Mouse (Mus musculus) thymus, adult 2 months (tissue): ENCODE measurements around the gene Gm4869. TPM values are rescaled to one million over a fixed set of nuclear protein-coding genes. Genes with fewer than 3 reads are reported as not detected.
"Not testable (repeated sequence)": the region's sequence is repeated elsewhere in the genome, so short reads cannot be mapped to it uniquely, and the experiment has no call there.

ENCODE experiments used
- DNase-seq: peaks from one replicate; pipeline ENCODE4 v3.0.0; 2021
- H3K27ac ChIP-seq: fragments of 200-500 bp; 2 replicates; pipeline ENCODE4 v1.5.1; 2012; ENCODE audit warnings: low read length, control low read depth; ENCODE audit not compliant: control insufficient read depth, insufficient read depth
- H3K27me3 ChIP-seq: fragments of 200-500 bp; 2 replicates; pipeline ENCODE4 v1.6.1; 2012; ENCODE audit warnings: mild to moderate bottlenecking, low read length, moderate library complexity, mixed read lengths; ENCODE audit not compliant: control insufficient read depth, insufficient read depth
- H3K36me3 ChIP-seq: fragments of 200-500 bp; 2 replicates; pipeline ENCODE4 v1.6.1; 2012; ENCODE audit warnings: mild to moderate bottlenecking, low read length, moderate library complexity; ENCODE audit not compliant: control insufficient read depth, insufficient read depth
- H3K4me1 ChIP-seq: fragments of 200-500 bp; replicated peaks from 2 replicates; pipeline ENCODE4 v1.6.1; 2012; ENCODE audit warnings: low read length; ENCODE audit not compliant: control insufficient read depth, insufficient read depth
- H3K4me3 ChIP-seq: fragments of 200-500 bp; 2 replicates; pipeline ENCODE4 v1.5.1; 2012; ENCODE audit warnings: mild to moderate bottlenecking, low read length, control low read depth, moderate library complexity; ENCODE audit not compliant: control insufficient read depth, insufficient read depth
- CTCF ChIP-seq: fragments of 200-500 bp; IDR thresholded peaks from 2 replicates; pipeline ENCODE4 v1.5.1; 2012; ENCODE audit warnings: mild to moderate bottlenecking, control low read depth, low read length, moderate library complexity, borderline replicate concordance; ENCODE audit not compliant: control insufficient read depth, poor library complexity, insufficient read depth; ENCODE audit errors: extremely low read depth
- POLR2A ChIP-seq: fragments of 200-500 bp; IDR thresholded peaks from 2 replicates; pipeline ENCODE4 v1.6.1; 2012; ENCODE audit warnings: mild to moderate bottlenecking, low read length, control low read depth, moderate library complexity; ENCODE audit not compliant: control insufficient read depth, poor library complexity, insufficient read depth; ENCODE audit errors: extremely low read depth
- WGBS: fragments of 180-500 bp; shearing (Covaris S2); methylation state at CpG from one replicate; pipeline ENCODE4 v1.1.7; 2018; 5-methylcytosine and 5-hydroxymethylcytosine counted together
- polyA plus RNA-seq: library from polyadenylated mRNA; depleted of rRNA; stranded (reverse); fragments of >200 nt; gene quantifications from 2 replicates; pipeline ENCODE4 v1.2.3, GENCODE M21; 2012

The Gm4869 gene
- polyA plus RNA-seq, 1 experiment: 0.05 TPM

- Histone ChIP-seq H3K27me3 (no peaks in the 10 kb centered on the region), H3K4me3 (no peak overlapping the region), H3K4me1 (peaks cover 10% of the 10 kb centered on the region), H3K36me3 (no peaks in the 10 kb centered on the region), H3K27ac (no peak overlapping the region)
- TF ChIP-seq CTCF: no peak
- no peak for TF ChIP-seq POLR2A
- no peak for DNase-seq
- 62% methylated on average over 6 of the region's 6 CpGs for WGBS
Measured at GRCm38 (mm10) chr5:140498176-140498575, 52.7 kb downstream of the Gm4869 start.

GRCm38 (mm10) chr5:140500736-140501135 lies 55.3 kb downstream of the Gm4869 start:
- H3K27ac ChIP-seq: no peak overlapping the region
- H3K4me1 ChIP-seq: peaks cover 22% of the 10 kb centered on the region
- no peaks in the 10 kb centered on the region for H3K27me3 ChIP-seq
- DNase-seq: no peak
- H3K36me3 ChIP-seq: no peaks in the 10 kb centered on the region
- no peak overlapping the region for H3K4me3 ChIP-seq
- TF ChIP-seq POLR2A (no peak), CTCF (no peak)
- 97% methylated on average over 6 of the region's 6 CpGs for WGBS

- no peak for DNase-seq
- H3K4me1 ChIP-seq: peaks cover 37% of the 10 kb centered on the region
- H3K4me3 ChIP-seq: peak overlapping the region; percentile 32
- peak overlapping the region; percentile 2; the same call in 1 of the 2 replicates for H3K27ac ChIP-seq
- no peaks in the 10 kb centered on the region for H3K36me3 ChIP-seq
- no peaks in the 10 kb centered on the region for H3K27me3 ChIP-seq
- TF ChIP-seq CTCF (no peak), POLR2A (no peak)
- 16% methylated on average over 14 of the region's 14 CpGs for WGBS
Measured at GRCm38 (mm10) chr5:140501982-140502836, 56.8 kb downstream of the Gm4869 start.

- H3K27me3 ChIP-seq, H3K36me3 ChIP-seq, H3K27ac ChIP-seq: not testable (repeated sequence)
- Histone ChIP-seq H3K4me1 (peaks cover 44% of the 10 kb centered on the region), H3K4me3 (peak overlapping the region; percentile 32)
- DNase-seq: peak; percentile 25
- 2% methylated on average over 12 of the region's 12 CpGs for WGBS
Measured at GRCm38 (mm10) chr5:140502925-140503324, 57.5 kb downstream of the Gm4869 start.

GRCm38 (mm10) chr5:140505208-140505780 lies 59.8 kb downstream of the Gm4869 start, which contains the start of gene Chst12:
Gene Chst12, plus strand, starts transcription at chr5:140505550.
- Histone ChIP-seq H3K4me1 (peaks cover 65% of the 10 kb centered on the region), H3K27ac (peak within 1 kb of the TSS; percentile 37)
- DNase-seq: peak; percentile 99

GRCm38 (mm10) chr5:140506096-140506794 lies 60.8 kb downstream of the Gm4869 start:
- 6% methylated on average over 22 of the region's 22 CpGs for WGBS
- no peak for TF ChIP-seq CTCF
- no peak for TF ChIP-seq POLR2A
- peaks cover 71% of the 10 kb centered on the region for H3K4me1 ChIP-seq
- no peaks in the 10 kb centered on the region for H3K36me3 ChIP-seq
- peak overlapping the region; percentile 37 for H3K27ac ChIP-seq
- no peaks in the 10 kb centered on the region for H3K27me3 ChIP-seq
- H3K4me3 ChIP-seq: peak overlapping the region; percentile 62
- peak; percentile 34 for DNase-seq

More at GRCm38 (mm10) chr5:140505208-140505780, 59.8 kb downstream of the Gm4869 start, which contains the start of gene Chst12:
- no peaks in the 10 kb centered on the region for H3K27me3 ChIP-seq
- WGBS: under 1% methylated on average over 38 of the region's 38 CpGs
- peak; percentile 75 for TF ChIP-seq CTCF
- TF ChIP-seq POLR2A: peak; percentile 64
- no peaks in the 10 kb centered on the region for H3K36me3 ChIP-seq
- H3K4me3 ChIP-seq: peak within 1 kb of the TSS; percentile 62

GRCm38 (mm10) chr5:140507466-140508208 lies 62.2 kb downstream of the Gm4869 start:
- WGBS: 44% methylated on average over 14 of the region's 14 CpGs
- TF ChIP-seq POLR2A (no peak), CTCF (no peak)
- DNase-seq: no peak
- H3K27ac ChIP-seq: no peak overlapping the region
- H3K4me1 ChIP-seq: peaks cover 66% of the 10 kb centered on the region
- H3K4me3 ChIP-seq: no peak overlapping the region
- no peaks in the 10 kb centered on the region for H3K36me3 ChIP-seq
- H3K27me3 ChIP-seq: no peaks in the 10 kb centered on the region
